Mouse (Mus musculus) liver, postnatal 0 days (tissue): ENCODE results near the gene Mfng.

Source experiments
- CTCF ChIP-seq: sonication (generic); IDR thresholded peaks from 2 replicates; pipeline ENCODE4 v1.5.1; 2016; ENCODE audit warnings: antibody characterized with exemption, low read depth
- EP300 ChIP-seq: IDR thresholded peaks from 2 replicates; pipeline ENCODE4 v1.6.1; 2016; ENCODE audit warnings: antibody characterized with exemption, low read depth, mild to moderate bottlenecking

GRCm38 (mm10) chr15:78735431-78736180, 37.7 kb downstream of the Mfng start:
- TF ChIP-seq CTCF: no peak
- no peak for TF ChIP-seq EP300
